Mouse (Mus musculus): ENCODE data around the gene Pkd1l1. TPM values are rescaled to one million over a fixed set of nuclear protein-coding genes. Genes with fewer than 3 reads are reported as not detected.

The Pkd1l1 gene
- polyA plus RNA-seq (2012; fragmentation: generic; extraction: Trizol) = under 1 TPM; 0.02 TPM

DNA sequence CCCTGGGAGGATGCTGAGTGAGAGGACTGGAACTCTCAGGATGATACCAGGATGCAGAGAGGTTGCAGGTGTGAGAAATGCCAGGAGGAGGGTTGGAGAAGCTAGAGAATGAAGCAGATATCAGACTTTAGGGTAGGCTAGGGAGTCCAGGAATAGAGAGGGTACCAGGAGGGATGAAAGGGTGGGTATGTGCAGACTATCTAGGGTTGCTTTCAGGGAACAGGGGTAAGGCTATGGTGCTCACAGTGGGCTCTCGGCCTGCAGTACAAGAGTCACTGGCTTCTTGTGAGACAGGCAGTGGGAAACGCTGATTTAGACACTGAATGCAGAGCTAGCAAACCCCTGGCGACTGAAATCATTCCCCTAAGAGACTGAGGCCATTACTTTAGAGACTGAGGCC, at the start of gene Pkd1l1:
Gene Pkd1l1, minus strand, starts transcription at position 101 of the 400 bp plus-strand sequence.

DNA sequence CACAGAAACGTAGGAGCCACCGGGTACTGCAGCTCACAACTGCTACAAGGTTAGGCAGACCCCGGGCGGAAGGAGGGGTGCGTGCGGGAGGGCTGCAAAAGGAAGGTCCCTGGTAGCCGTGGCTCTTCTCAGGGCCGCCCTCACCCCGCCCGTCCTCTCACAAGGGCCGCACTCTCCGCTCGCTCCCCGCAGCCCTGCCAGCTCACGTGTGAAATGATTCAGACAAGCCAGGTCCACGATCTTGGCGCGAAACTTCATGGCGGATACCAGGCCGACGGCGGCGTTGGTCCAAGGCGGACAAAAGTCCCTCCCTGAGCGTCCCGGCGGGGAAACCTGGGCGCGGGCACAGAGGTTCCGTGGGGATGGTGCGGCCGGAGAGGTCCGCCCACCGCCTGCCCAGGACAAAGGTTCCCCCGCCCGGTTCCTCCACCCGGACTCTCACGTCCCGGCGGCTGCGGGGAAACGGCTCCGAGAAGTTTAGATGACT, 37.8 kb upstream of the Pkd1l1 start, which contains the start of gene Hus1:
Gene Hus1, minus strand, starts transcription at position 339 of the 487 bp plus-strand sequence.

Other genes with a start within 250 kb of the Pkd1l1 start
- 1 to 10 TPM in 1 of 2 experiments, under 1 TPM in 1; 0.54 to 2.9 TPM for gene Hus1, start 37.9 kb upstream of the Pkd1l1 start, polyA plus RNA-seq (2012; fragmentation: generic; extraction: Trizol)
- under 1 TPM in 1 of 2 experiments, not detected in 1; 0.07 TPM for gene Gm11992, start 75.3 kb upstream of the Pkd1l1 start, polyA plus RNA-seq (2012; fragmentation: generic; extraction: Trizol)
- gene Sun3, start 75.7 kb upstream of the Pkd1l1 start, polyA plus RNA-seq (2012; fragmentation: generic; extraction: Trizol) = not detected
- 10 to 100 TPM in 1 of 2 experiments, 1 to 10 TPM in 1; 3.3 to 46.8 TPM for gene Upp1, start 144.8 kb upstream of the Pkd1l1 start, polyA plus RNA-seq (2012; fragmentation: generic; extraction: Trizol)
- under 1 TPM in 1 of 2 experiments, not detected in 1; 0.01 TPM for gene Abca13, start 218.7 kb upstream of the Pkd1l1 start, polyA plus RNA-seq (2012; fragmentation: generic; extraction: Trizol)

Data from C3H10T1/2 (cell line).